In genomic region chr5:134168033-134168432, GRCm38 (mm10) we compare ENCODE assay signal across 25 mouse cellular contexts. TPM values are rescaled to one million over a fixed set of nuclear protein-coding genes. Genes with fewer than 3 reads are reported as not detected.
A peak's percentile ranks its signal among the peaks of the same experiment; 100 is the strongest.
DNase-seq lines count a peak whose midpoint lies in the region; ATAC-seq and TF ChIP-seq lines count a peak whose summit lies in the region.
"Had no signal": no experiment of that assay in that cellular context is flagged by ENCODE, and none has a peak within 500 bp of the region (broad histone marks: within the 10 kb centered on the region; RNA-seq: fewer than 3 reads in every experiment).

No protein-coding gene starts in this region.

- H3K36me3 ChIP-seq in kidney, embryonic 15.5 days = peaks cover 79% of the 10 kb centered on the region
- peaks cover 41% of the 10 kb centered on the region for H3K36me3 ChIP-seq in ES-E14 (ENCODE audit: control insufficient read depth, insufficient read depth, low read length, poor library complexity, severe bottlenecking)

- no peak overlapping the region for H3K9ac ChIP-seq in kidney, embryonic 15.5 days
- peak overlapping the region; percentile 30 for H3K9ac ChIP-seq in ES-E14 (ENCODE audit: insufficient read depth, low read depth, low read length, poor library complexity, severe bottlenecking)
- H3K9ac ChIP-seq: embryonic facial prominence, embryonic 12.5 days; embryonic facial prominence, embryonic 15.5 days; forebrain, postnatal 0 days; hindbrain, embryonic 12.5 days; hindbrain, embryonic 15.5 days had no signal

- H3K4me1 ChIP-seq in kidney, embryonic 15.5 days = peaks cover 29% of the 10 kb centered on the region
- H3K4me1 ChIP-seq in ES-E14 (ENCODE audit: control insufficient read depth in 2 of 2, insufficient read depth in 2 of 2, low read length in 2 of 2, poor library complexity in 1 of 2) = peaks cover 0 to 13% of the 10 kb centered on the region in 2 experiments; a peak in 1 of 4 replicates
- H3K4me1 ChIP-seq: embryonic facial prominence, embryonic 12.5 days; embryonic facial prominence, embryonic 15.5 days; hindbrain, embryonic 15.5 days had no signal

- no peak overlapping the region for H3K4me3 ChIP-seq in kidney, embryonic 15.5 days (replicated peaks)
- peak overlapping the region in 1 of 2 experiments; percentile 36; a peak in 1 of 4 replicates for H3K4me3 ChIP-seq in ES-E14 (ENCODE audit: insufficient read depth in 1 of 2, low read depth in 1 of 2, low read length in 2 of 2, poor library complexity in 1 of 2, severe bottlenecking in 1 of 2)
- H3K4me3 ChIP-seq: embryonic facial prominence, embryonic 12.5 days; embryonic facial prominence, embryonic 15.5 days; gastrocnemius, adult 2 months; hindbrain, embryonic 12.5 days; hindbrain, embryonic 15.5 days had no signal

- no peak for DNase-seq in kidney, adult 18-20 months
- peak; percentile 32 for DNase-seq in kidney, postnatal 14 days
- DNase-seq in kidney, adult 11 months = no peak
- DNase-seq in ES-E14 (ENCODE audit: low read depth, low spot score) = no peak
- DNase-seq in spleen, postnatal 4 days (ENCODE audit: low spot score in 2 of 2) = no peak
- DNase-seq: adrenal gland, adult 2 months; adrenal gland, postnatal 14 days; cerebellum, adult 11-12 months; cerebellum, adult 8-10 months; cerebellum, postnatal 10 days; cerebellum, postnatal 36 days; embryo, embryonic 11 days; forebrain, postnatal 0 days; gastrocnemius, adult 2 months; gastrocnemius, postnatal 14 days; heart, adult 11 months had no signal

- WGBS in kidney, embryonic 15.5 days = 72% methylated on average over 9 of the region's 9 CpGs

- H3K9me3 ChIP-seq in kidney, embryonic 15.5 days (replicated peaks) = no peaks in the 10 kb centered on the region
- no peaks in the 10 kb centered on the region for H3K9me3 ChIP-seq in ES-E14 (ENCODE audit: control insufficient read depth, insufficient read depth, low read depth, low read length)
- H3K9me3 ChIP-seq: embryonic facial prominence, embryonic 12.5 days; embryonic facial prominence, embryonic 15.5 days; G1E; hindbrain, embryonic 12.5 days; hindbrain, embryonic 15.5 days had no signal

- H3K27me3 ChIP-seq in kidney, embryonic 15.5 days = no peaks in the 10 kb centered on the region
- H3K27me3 ChIP-seq: embryonic facial prominence, embryonic 12.5 days; embryonic facial prominence, embryonic 15.5 days; hindbrain, embryonic 12.5 days; hindbrain, embryonic 15.5 days had no signal

- H3K4me2 ChIP-seq in kidney, embryonic 15.5 days = no peak overlapping the region
- H3K4me2 ChIP-seq: embryonic facial prominence, embryonic 12.5 days; embryonic facial prominence, embryonic 15.5 days; heart, embryonic 11.5 days; hindbrain, embryonic 12.5 days; hindbrain, embryonic 15.5 days had no signal

- peak; percentile 68 for ATAC-seq in kidney, embryonic 15.5 days (replicated peaks; ENCODE audit: low FRiP score)
- ATAC-seq: CD4-positive, CD25-positive, alpha-beta regulatory T cell, adult 4 months; forebrain, embryonic 14.5 days; forebrain, postnatal 0 days had no signal

- peak overlapping the region; percentile 72 for H3K27ac ChIP-seq in kidney, embryonic 15.5 days
- H3K27ac ChIP-seq in ES-E14 (ENCODE audit: insufficient read depth, low read depth, low read length, poor library complexity, severe bottlenecking) = no peak overlapping the region; the same call in 1 of the 2 replicates
- H3K27ac ChIP-seq: embryonic facial prominence, embryonic 12.5 days; embryonic facial prominence, embryonic 15.5 days; gastrocnemius, adult 2 months; hindbrain, embryonic 12.5 days; hindbrain, embryonic 15.5 days had no signal

- in situ Hi-C loops in ES-E14 (cut with MboI; ENCODE audit: low sequenced_read_pairs in 2 of 2, unreplicated experiment in 2 of 2) = no loop called here

TF ChIP-seq in ES-E14, 5 proteins besides CTCF, POLR2A, EP300 and RAD21:
- no peak for TF ChIP-seq ZNF384 (IDR thresholded peaks at IDR 0.05; ENCODE audit: low read depth, low read length)
- no peak for TF ChIP-seq MAFK (IDR thresholded peaks at IDR 0.05; ENCODE audit: insufficient read depth, low read depth, low read length)
- no peak for TF ChIP-seq HCFC1 (IDR thresholded peaks at IDR 0.05; ENCODE audit: borderline replicate concordance, insufficient read depth, low read length)
- no peak for TF ChIP-seq ZC3H11A (IDR thresholded peaks at IDR 0.05; ENCODE audit: borderline replicate concordance, low read depth, low read length)
- TF ChIP-seq CHD2 (IDR thresholded peaks at IDR 0.05; ENCODE audit: low read depth, low read length) = no peak

RNA-seq across cellular contexts. Expression of gene Rcc1l, which starts 8.5 kb away (rescaled TPM):
- 34.6 and 37.2 TPM in 2 replicates for polyA plus RNA-seq in kidney, embryonic 15.5 days (2015; fragmentation: Nextera tagmentation; extraction: Ambion mirVana)
- total RNA-seq in ES-E14 (2012; rRNA removed) = 26.0 and 30.9 TPM in 2 replicates

RNA-seq across cellular contexts. Expression of gene Gtf2ird2, which starts 15.8 kb away (rescaled TPM):
- polyA plus RNA-seq in kidney, embryonic 15.5 days (2015; fragmentation: Nextera tagmentation; extraction: Ambion mirVana) = 9.1 and 9.6 TPM in 2 replicates
- total RNA-seq in ES-E14 (2012; rRNA removed) = 2.2 and 2.3 TPM in 2 replicates
